Mouse (Mus musculus) lung, adult 2 months (tissue): ENCODE results near the gene Ubqln4. TPM values are rescaled to one million over a fixed set of nuclear protein-coding genes. Genes with fewer than 3 reads are reported as not detected.

ENCODE experiments used
- DNase-seq: peaks from one replicate; pipeline ENCODE4 v3.0.0; 2022
- H3K4me1 ChIP-seq: fragments of 200-500 bp; 2 replicates; pipeline ENCODE4 v1.6.1; 2011; ENCODE audit warnings: low read length; ENCODE audit not compliant: control insufficient read depth, insufficient read depth
- H3K4me3 ChIP-seq: fragments of 200-500 bp; replicated peaks from 2 replicates; pipeline ENCODE3; 2011; ENCODE audit warnings: low read depth, mild to moderate bottlenecking, control low read depth, low read length; ENCODE audit errors: extremely low read depth
- CTCF ChIP-seq: fragments of 200-500 bp; IDR thresholded peaks from 2 replicates; pipeline ENCODE4 v1.5.1; 2011; ENCODE audit warnings: mild to moderate bottlenecking, low read length, control low read depth; ENCODE audit not compliant: insufficient read depth
- POLR2A ChIP-seq: fragments of 200-500 bp; IDR thresholded peaks from 2 replicates; pipeline ENCODE4 v1.6.1; 2011; ENCODE audit warnings: low read depth, mild to moderate bottlenecking, control low read depth, low read length, borderline replicate concordance; ENCODE audit errors: extremely low read depth
- WGBS: fragments of 180-500 bp; shearing (Covaris S2); methylation state at CpG from one replicate; pipeline ENCODE4 v1.1.7; 2018; 5-methylcytosine and 5-hydroxymethylcytosine counted together
- polyA plus RNA-seq: library from polyadenylated mRNA; depleted of rRNA; stranded (reverse); fragments of >200 nt; gene quantifications from 2 replicates; pipeline ENCODE4 v1.2.3, GENCODE M21; 2012

Gene Ubqln4
- polyA plus RNA-seq, 1 experiment: 52.6 TPM

GRCm38 (mm10) chr3:88540085-88540484 lies 13.5 kb upstream of the Ubqln4 start:
- TF ChIP-seq CTCF (no peak), POLR2A (no peak)
- Histone ChIP-seq H3K4me3 (no peak overlapping the region), H3K4me1 (peaks cover 4% of the 10 kb centered on the region; the same call in 1 of the 2 replicates)
- no peak for DNase-seq
- WGBS: 70% methylated on average over 5 of the region's 5 CpGs

DNA sequence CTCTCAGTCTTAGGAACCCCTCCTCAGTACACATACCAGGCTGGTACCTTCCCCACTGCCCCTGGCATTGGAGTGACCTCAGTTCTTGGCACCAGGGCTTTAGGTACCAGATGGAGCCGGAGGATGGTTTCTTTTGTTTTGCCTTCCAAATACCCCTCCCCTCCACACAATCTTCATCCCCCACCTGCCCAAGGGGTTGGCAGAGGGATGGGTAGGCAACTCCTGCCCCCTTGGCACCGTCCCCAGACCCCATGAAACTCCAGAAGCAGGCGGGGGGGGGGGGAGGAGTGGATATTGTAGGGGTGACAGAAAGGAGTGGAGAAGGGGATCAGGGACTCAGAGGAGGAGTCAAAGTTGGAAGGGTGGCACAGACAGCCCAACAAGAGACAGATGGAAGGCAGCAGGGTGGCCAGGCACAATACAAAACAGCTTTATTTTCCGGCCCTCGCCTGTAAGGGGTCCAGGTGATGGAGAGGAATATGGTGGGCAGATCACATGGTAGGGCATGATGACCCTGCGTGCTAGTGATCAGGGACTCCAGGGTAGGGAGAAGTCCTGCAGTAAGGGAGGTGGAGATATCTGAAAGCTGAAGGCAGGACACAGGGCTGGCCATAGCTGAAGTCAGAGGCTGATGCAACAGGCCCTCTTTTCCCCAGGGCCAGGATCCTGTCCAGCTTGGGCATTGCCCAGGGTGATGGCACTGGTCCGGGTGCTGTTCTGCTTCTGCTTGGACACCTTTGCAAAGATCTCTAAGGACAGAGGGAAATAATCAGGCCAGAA lies 11.7 kb upstream of the Ubqln4 start:
- 76% methylated on average over 7 of the region's 7 CpGs for WGBS
- no peak for DNase-seq
- no peak overlapping the region for H3K4me3 ChIP-seq
- TF ChIP-seq CTCF: no peak
- TF ChIP-seq POLR2A: no peak
- peaks cover 2% of the 10 kb centered on the region; the same call in 1 of the 2 replicates for H3K4me1 ChIP-seq

GRCm38 (mm10) chr3:88542486-88542885 lies 11.1 kb upstream of the Ubqln4 start:
- WGBS: 65% methylated on average over 4 of the region's 4 CpGs
- no peak overlapping the region for H3K4me3 ChIP-seq
- TF ChIP-seq POLR2A (no peak), CTCF (no peak)

DNA sequence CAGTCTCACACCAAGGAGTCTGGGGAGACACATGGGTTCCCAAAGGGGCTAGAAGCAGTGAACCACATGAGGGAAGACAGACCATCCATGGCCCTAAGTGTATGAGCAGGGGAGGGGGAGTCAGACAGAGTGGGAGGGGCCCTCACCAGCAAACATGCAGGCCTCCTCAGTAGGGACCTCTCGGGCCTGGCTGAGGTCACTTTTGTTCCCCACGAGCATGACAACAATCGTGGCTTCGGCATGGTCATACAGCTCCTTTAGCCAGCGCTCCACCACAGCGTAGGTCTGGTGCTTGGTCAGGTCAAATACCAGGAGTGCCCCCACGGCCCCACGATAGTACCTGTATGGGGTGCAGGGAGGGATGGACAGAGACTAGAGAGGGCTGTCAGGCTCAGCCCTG lies 10.4 kb upstream of the Ubqln4 start:
- Histone ChIP-seq H3K4me1 (no peaks in the 10 kb centered on the region), H3K4me3 (no peak overlapping the region)
- WGBS: 79% methylated on average over 8 of the region's 8 CpGs
- TF ChIP-seq CTCF: no peak
- no peak for TF ChIP-seq POLR2A
- no peak for DNase-seq

More at GRCm38 (mm10) chr3:88542486-88542885, 11.1 kb upstream of the Ubqln4 start:
- no peak for DNase-seq
- no peaks in the 10 kb centered on the region for H3K4me1 ChIP-seq

DNA sequence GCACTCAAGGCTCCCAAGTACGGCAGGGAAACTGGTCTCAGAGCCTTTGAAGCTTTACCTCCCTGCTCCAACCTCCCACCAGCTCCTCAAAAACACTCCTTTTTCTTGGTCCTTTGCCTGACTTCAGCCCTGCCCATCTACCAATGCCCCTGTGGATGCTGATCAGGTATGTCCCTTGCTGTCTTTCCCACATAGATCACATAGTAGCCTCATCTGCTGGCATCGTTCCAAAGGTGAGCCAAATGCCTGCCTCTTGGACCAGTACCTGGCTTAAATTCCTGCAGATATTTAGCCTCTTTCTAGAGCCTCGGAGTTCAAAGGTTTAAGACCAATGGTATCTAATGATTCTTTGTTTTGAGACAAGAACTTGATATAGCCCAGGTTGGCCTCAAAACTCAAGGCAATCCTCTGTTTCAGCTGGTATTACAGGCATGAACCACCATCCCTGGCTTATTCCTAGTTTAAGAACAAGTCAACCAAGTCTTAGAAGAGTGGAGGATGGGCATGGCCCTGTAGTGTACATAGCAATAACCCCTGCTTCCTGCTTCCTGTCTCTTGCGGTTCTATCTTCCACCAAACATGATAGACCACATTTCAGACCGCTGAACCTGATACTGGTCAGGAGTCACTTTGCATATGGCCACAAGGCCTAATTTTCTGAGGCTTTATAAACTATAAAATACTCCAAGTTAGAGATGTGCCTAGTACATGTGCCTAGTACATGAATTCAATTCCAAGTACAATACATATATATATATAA lies 9.7 kb upstream of the Ubqln4 start:
- TF ChIP-seq CTCF (no peak), POLR2A (no peak)
- 51% methylated on average over 5 of the region's 5 CpGs for WGBS
- DNase-seq: no peak
- Histone ChIP-seq H3K4me3 (no peak overlapping the region), H3K4me1 (no peaks in the 10 kb centered on the region)

DNA sequence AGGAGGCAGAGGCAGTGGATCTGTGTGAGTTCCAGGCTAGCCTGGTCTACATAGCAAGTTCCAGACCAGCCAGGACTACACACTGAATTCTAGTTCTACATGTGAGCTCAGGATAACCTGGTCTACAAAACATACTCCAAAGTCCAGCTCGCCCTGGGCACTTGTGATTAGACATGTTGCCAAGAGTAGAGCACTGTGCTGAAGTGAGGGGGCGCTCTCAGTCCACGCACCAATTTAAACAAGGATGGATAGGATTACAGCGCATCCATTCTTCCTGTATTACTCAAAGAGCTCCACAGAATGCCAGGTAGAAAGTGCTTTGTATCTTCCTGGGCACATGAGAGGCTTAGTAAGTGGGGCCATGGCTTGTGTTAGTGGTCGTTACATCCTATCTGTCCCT lies 9.0 kb upstream of the Ubqln4 start:
- no peak for DNase-seq
- no peaks in the 10 kb centered on the region for H3K4me1 ChIP-seq
- peak; percentile 55; the same call in 1 of the 2 replicates for TF ChIP-seq CTCF
- no peak for TF ChIP-seq POLR2A
- H3K4me3 ChIP-seq: no peak overlapping the region
- 37% methylated on average over 5 of the region's 5 CpGs for WGBS

- no peak for DNase-seq
- WGBS: 65% methylated on average over 20 of the region's 20 CpGs
- TF ChIP-seq CTCF: no peak
- Histone ChIP-seq H3K4me1 (no peaks in the 10 kb centered on the region), H3K4me3 (no peak overlapping the region)
Observed at GRCm38 (mm10) chr3:88544955-88545591, 8.5 kb upstream of the Ubqln4 start.

DNA sequence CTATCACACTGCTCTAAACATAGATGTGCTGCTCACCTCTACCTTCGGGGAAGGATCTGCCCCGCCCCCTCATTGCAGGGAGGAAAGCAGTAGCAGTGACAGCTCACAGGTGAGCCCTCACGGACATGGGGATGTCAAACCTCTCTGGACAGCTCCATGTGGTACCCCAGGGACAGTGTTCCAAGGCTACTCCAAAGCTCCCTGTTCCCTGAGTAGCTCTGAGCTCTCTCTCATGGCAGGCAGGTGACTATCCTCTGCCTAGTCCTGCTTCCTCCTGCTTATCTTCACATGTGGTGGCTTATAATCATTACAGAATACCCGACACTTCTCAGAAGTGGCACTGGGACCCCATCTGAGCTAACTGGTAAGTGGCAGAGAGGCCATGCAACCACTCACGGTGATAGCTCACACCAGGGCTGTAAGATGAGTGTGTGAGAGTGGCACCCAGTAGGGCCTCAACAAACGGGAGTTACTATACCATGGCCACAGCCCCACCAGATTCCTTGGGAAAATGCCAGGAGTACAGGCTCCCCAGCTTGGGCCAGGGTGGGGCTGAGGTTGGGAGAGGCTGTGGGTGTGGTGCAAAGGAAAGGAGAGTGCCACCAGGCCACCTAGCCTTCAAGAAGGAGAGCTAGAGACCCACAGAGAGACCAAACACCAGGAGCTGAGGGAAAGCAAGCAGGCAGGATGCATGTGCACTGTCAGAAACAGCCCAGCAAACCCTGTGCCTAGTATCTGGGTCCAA lies 6.7 kb upstream of the Ubqln4 start:
- TF ChIP-seq POLR2A (no peak), CTCF (no peak)
- H3K4me1 ChIP-seq: peaks cover 3% of the 10 kb centered on the region
- 59% methylated on average over 6 of the region's 6 CpGs for WGBS
- no peak overlapping the region for H3K4me3 ChIP-seq
- no peak for DNase-seq
